Mouse (Mus musculus): ENCODE results near the gene Gramd1b.
A peak's percentile ranks its signal among the peaks of the same experiment; 100 is the strongest.

Gene Gramd1b

GRCm38 (mm10) chr9:40458559-40459303, 72.5 kb downstream of the Gramd1b start:
- DNase-seq (ENCODE audit: low spot score in 2 of 2) = no peak

- DNase-seq (ENCODE audit: low spot score in 2 of 2) = no peak
Measured at GRCm38 (mm10) chr9:40457448-40457847, 73.7 kb downstream of the Gramd1b start.

GRCm38 (mm10) chr9:40456191-40456590, 75.0 kb downstream of the Gramd1b start:
- DNase-seq (ENCODE audit: low spot score in 2 of 2) = no peak

- peak; percentile 9 to 34 for DNase-seq (ENCODE audit: low spot score in 2 of 2)
Measured at GRCm38 (mm10) chr9:40455336-40456185, 75.6 kb downstream of the Gramd1b start.

GRCm38 (mm10) chr9:40455020-40455335, 76.2 kb downstream of the Gramd1b start:
- no peak for DNase-seq (ENCODE audit: low spot score in 2 of 2)

- no peak for DNase-seq (ENCODE audit: low spot score in 2 of 2)
Measured at GRCm38 (mm10) chr9:40453889-40454288, 77.3 kb downstream of the Gramd1b start.

GRCm38 (mm10) chr9:40452208-40452607, 79.0 kb downstream of the Gramd1b start:
- DNase-seq (ENCODE audit: low spot score in 2 of 2) = no peak

- no peak for DNase-seq (ENCODE audit: low spot score in 2 of 2)
Measured at GRCm38 (mm10) chr9:40450776-40451175, 80.4 kb downstream of the Gramd1b start.

- no peak for DNase-seq (ENCODE audit: low spot score in 2 of 2)
Measured at GRCm38 (mm10) chr9:40450417-40450714, 80.8 kb downstream of the Gramd1b start.

GRCm38 (mm10) chr9:40449610-40450416, 81.4 kb downstream of the Gramd1b start:
- DNase-seq (ENCODE audit: low spot score in 2 of 2) = no peak

GRCm38 (mm10) chr9:40448646-40449243, 82.4 kb downstream of the Gramd1b start:
- no peak for DNase-seq (ENCODE audit: low spot score in 2 of 2)

- DNase-seq (ENCODE audit: low spot score in 2 of 2) = no peak
Measured at GRCm38 (mm10) chr9:40447265-40447664, 83.9 kb downstream of the Gramd1b start.

GRCm38 (mm10) chr9:40444961-40445360, 86.2 kb downstream of the Gramd1b start:
- DNase-seq (ENCODE audit: low spot score in 2 of 2) = no peak

- no peak for DNase-seq (ENCODE audit: low spot score in 2 of 2)
Measured at GRCm38 (mm10) chr9:40442784-40443183, 88.4 kb downstream of the Gramd1b start.

GRCm38 (mm10) chr9:40439973-40440687, 91.1 kb downstream of the Gramd1b start:
- DNase-seq (ENCODE audit: low spot score in 2 of 2) = no peak

- no peak for DNase-seq (ENCODE audit: low spot score in 2 of 2)
Measured at GRCm38 (mm10) chr9:40438731-40439526, 92.3 kb downstream of the Gramd1b start.

GRCm38 (mm10) chr9:40437891-40438290, 93.3 kb downstream of the Gramd1b start:
- DNase-seq (ENCODE audit: low spot score in 2 of 2) = no peak

- no peak for DNase-seq (ENCODE audit: low spot score in 2 of 2)
Measured at GRCm38 (mm10) chr9:40433286-40433685, 97.9 kb downstream of the Gramd1b start.

GRCm38 (mm10) chr9:40430969-40431368, 100.2 kb downstream of the Gramd1b start:
- DNase-seq (ENCODE audit: low spot score in 2 of 2) = no peak

- DNase-seq (ENCODE audit: low spot score in 2 of 2) = no peak
Measured at GRCm38 (mm10) chr9:40427663-40428062, 103.5 kb downstream of the Gramd1b start.
